Mouse (Mus musculus) cerebellum, adult 2 months (tissue): ENCODE results near the gene Carmil1. TPM values are rescaled to one million over a fixed set of nuclear protein-coding genes. Genes with fewer than 3 reads are reported as not detected.
"Not testable (repeated sequence)": the region's sequence is repeated elsewhere in the genome, so short reads cannot be mapped to it uniquely, and the experiment has no call there.

Experiments used
- DNase-seq, 2 experiments: peaks; one replicate each; pipeline ENCODE4 v3.0.0; 2021
- H3K27ac ChIP-seq: fragments of 200-500 bp; 2 replicates; pipeline ENCODE4 v1.5.1; 2012; ENCODE audit warnings: low read length, control low read depth, inconsistent platforms; ENCODE audit not compliant: insufficient read depth
- H3K27me3 ChIP-seq: fragments of 200-500 bp; 2 replicates; pipeline ENCODE4 v1.6.1; 2012; ENCODE audit warnings: inconsistent platforms, mild to moderate bottlenecking, low read length, moderate library complexity; ENCODE audit not compliant: control insufficient read depth, insufficient read depth
- H3K4me1 ChIP-seq: fragments of 200-500 bp; 2 replicates; pipeline ENCODE4 v1.6.1; 2011; ENCODE audit warnings: low read length; ENCODE audit not compliant: control insufficient read depth, insufficient read depth
- H3K4me3 ChIP-seq: fragments of 200-500 bp; replicated peaks from 2 replicates; pipeline ENCODE3; 2011; ENCODE audit warnings: mild to moderate bottlenecking, low read depth, low read length, control low read depth; ENCODE audit not compliant: insufficient read depth
- CTCF ChIP-seq: fragments of 200-500 bp; IDR thresholded peaks from 2 replicates; pipeline ENCODE4 v1.5.1; 2011; ENCODE audit warnings: low read depth, mild to moderate bottlenecking, control low read depth, low read length, moderate library complexity, borderline replicate concordance; ENCODE audit not compliant: insufficient read depth
- POLR2A ChIP-seq: fragments of 200-500 bp; IDR thresholded peaks from 2 replicates; pipeline ENCODE4 v1.6.1; 2011; ENCODE audit warnings: low read length, control low read depth, borderline replicate concordance; ENCODE audit not compliant: insufficient read depth
- WGBS: fragments of 180-500 bp; shearing (Covaris S2); methylation state at CpG from one replicate; pipeline ENCODE4 v1.1.7; 2018; 5-methylcytosine and 5-hydroxymethylcytosine counted together
- polyA plus RNA-seq: library from polyadenylated mRNA; depleted of rRNA; stranded (reverse); fragments of >200 nt; gene quantifications from 2 replicates; pipeline ENCODE4 v1.2.3, GENCODE M21; 2012

Carmil1 gene
- polyA plus RNA-seq, 1 experiment, result 24.8 TPM

DNA sequence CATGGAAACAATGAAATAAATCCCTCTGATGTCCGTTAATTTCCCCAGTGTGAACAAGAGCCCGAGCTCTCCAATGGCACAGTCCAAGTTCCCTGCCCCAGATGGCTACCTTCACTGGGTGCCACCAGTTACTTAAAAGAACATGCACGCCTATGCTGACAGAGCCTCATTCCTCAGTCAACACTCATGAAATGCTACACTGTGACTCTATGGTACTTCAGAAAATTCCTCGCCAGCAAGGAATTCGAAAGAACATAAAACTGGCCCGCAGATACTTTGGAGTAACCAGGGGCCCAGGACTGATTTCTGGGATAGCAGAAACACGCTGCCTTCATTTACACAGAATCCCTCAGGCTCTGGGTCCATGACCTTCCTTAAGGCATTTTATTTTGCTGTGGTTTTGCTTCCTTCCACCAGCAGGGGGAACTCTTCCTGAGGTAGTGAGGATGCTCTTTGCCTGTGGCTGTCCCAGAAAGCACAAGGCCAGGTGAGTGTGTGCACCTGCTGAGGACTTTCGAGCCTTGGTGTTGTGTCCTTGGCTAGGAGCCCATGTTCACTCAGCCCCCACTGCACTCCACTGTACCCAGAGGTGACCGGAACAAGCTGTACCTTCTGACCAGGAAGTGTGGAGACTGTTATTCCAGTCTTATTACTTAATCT lies 167.8 kb downstream of the Carmil1 start:
- Histone ChIP-seq H3K4me1 (peaks cover 5% of the 10 kb centered on the region), H3K27me3 (no peaks in the 10 kb centered on the region), H3K27ac (no peak overlapping the region), H3K4me3 (no peak overlapping the region)
- peak; percentile 88 for TF ChIP-seq CTCF
- no peak for TF ChIP-seq POLR2A
- WGBS, result 66% methylated on average over 9 of the region's 9 CpGs
- peak; percentile 65 to 69 for DNase-seq

DNA sequence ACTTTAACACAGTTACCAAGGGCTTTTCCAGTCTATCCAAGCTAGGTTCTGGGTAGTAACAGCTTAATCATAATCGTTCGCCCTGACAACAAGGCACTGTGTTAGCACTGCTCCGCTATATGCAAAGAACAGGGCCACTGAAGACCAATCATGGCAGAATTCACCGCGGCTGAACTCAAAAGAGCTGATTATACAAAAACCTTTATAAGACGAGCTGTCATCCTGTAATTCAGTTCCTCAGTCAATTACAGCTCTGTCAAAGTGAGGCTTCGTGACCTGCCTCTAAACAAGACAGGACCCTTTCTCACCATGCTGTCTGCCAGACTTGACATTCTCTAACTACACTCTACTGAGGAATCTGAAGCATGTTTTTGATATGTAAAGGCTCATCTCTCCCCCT lies 170.3 kb downstream of the Carmil1 start:
- Histone ChIP-seq H3K4me3 (no peak overlapping the region), H3K4me1 (no peaks in the 10 kb centered on the region), H3K27ac (no peak overlapping the region), H3K27me3 (no peaks in the 10 kb centered on the region)
- no peak for TF ChIP-seq CTCF
- TF ChIP-seq POLR2A, result no peak
- WGBS, result 68% methylated on average over 7 of the region's 7 CpGs
- DNase-seq, result no peak

DNA sequence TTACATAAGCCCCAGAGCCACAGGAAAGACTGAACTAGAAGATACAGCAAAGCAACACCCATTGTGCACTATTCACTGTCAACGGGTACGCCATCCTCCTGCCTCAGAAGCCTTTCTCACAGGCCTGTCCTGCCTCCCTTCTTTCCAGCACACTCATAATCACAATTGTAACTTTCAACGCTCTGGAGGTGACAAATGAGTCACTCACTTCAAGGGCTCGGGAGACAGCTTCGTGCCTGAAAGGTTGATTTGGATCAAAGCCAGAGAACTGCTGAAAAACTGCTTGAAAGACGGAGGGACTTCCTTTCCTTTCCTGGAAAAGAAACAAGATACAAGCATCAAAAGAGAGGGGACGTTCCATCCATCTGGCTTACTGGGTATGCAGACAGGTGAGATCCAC lies 172.3 kb downstream of the Carmil1 start:
- Histone ChIP-seq H3K27me3 (no peaks in the 10 kb centered on the region), H3K4me1 (no peaks in the 10 kb centered on the region), H3K4me3 (no peak overlapping the region), H3K27ac (no peak overlapping the region)
- no peak for TF ChIP-seq POLR2A
- TF ChIP-seq CTCF, result no peak
- 28% methylated on average over 7 of the region's 7 CpGs for WGBS
- DNase-seq, result no peak

DNA sequence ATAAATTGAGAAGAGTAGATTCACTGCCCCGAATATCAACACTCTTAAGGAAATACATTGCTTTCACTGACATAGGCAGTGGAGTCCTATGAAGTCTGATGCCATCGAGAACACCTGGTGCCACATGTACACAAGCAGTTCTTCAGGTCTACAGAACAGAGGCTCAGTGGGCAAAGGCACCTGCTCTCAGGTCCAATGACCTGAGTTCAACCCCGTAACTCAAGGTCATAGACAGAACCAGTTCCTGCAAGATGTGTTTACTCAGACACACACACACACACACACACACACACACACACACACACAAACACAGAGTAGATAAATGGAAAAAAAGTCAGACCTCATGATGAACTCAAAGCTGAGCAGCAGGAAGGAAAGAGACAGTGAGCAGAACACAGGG lies 173.5 kb downstream of the Carmil1 start:
- Histone ChIP-seq H3K4me1 (no peaks in the 10 kb centered on the region), H3K27me3 (no peaks in the 10 kb centered on the region), H3K4me3 (no peak overlapping the region), H3K27ac (no peak overlapping the region)
- no peak for DNase-seq
- TF ChIP-seq POLR2A, result no peak
- TF ChIP-seq CTCF, result no peak
- WGBS, result 92% methylated on average over 3 of the region's 3 CpGs

DNA sequence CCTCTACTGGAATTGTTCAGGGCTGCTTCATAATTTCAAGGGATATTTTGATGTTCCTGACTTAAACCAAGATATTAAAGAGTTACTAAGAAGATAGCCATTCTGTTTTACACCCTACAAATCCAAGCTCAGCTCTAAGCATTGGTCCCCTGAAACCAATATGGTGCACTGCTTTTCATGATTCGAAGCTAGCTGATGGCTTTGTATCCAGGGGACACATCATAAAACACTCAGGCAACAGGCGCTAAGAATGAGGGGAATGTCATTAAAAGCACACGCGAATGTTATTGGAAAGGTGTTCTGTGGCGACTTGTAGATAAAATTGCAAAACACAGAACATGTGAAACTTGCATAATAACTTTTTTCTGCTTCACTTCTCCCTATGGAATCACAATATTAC lies 174.8 kb downstream of the Carmil1 start:
- no peaks in the 10 kb centered on the region for H3K27me3 ChIP-seq
- DNase-seq, result no peak
- WGBS, result 90% methylated on average over 5 of the region's 5 CpGs
- H3K4me3 ChIP-seq, result no peak overlapping the region
- no peaks in the 10 kb centered on the region for H3K4me1 ChIP-seq
- no peak overlapping the region for H3K27ac ChIP-seq
- TF ChIP-seq POLR2A (no peak), CTCF (no peak)

DNA sequence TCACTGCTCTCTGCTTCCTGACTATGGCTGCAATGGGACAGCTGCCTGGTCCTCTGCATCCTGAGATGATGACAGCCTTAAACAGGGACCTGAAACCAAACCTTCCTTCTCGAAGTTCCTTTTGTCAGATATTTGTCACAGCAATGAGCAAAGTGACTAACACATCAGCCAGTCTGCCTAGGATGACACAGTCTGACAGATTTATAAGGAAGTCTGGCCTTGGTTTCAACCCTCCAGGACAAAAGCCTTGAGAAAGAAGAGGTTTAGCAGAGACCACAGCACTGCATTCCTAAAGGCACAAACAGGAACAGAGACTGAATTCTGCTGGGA lies 175.3 kb downstream of the Carmil1 start:
- Histone ChIP-seq H3K4me3 (no peak overlapping the region), H3K27me3 (no peaks in the 10 kb centered on the region), H3K27ac (no peak overlapping the region), H3K4me1 (no peaks in the 10 kb centered on the region)
- WGBS, result 78% methylated on average over 1 of the region's 1 CpGs
- DNase-seq, result no peak
- TF ChIP-seq POLR2A (no peak), CTCF (no peak)

DNA sequence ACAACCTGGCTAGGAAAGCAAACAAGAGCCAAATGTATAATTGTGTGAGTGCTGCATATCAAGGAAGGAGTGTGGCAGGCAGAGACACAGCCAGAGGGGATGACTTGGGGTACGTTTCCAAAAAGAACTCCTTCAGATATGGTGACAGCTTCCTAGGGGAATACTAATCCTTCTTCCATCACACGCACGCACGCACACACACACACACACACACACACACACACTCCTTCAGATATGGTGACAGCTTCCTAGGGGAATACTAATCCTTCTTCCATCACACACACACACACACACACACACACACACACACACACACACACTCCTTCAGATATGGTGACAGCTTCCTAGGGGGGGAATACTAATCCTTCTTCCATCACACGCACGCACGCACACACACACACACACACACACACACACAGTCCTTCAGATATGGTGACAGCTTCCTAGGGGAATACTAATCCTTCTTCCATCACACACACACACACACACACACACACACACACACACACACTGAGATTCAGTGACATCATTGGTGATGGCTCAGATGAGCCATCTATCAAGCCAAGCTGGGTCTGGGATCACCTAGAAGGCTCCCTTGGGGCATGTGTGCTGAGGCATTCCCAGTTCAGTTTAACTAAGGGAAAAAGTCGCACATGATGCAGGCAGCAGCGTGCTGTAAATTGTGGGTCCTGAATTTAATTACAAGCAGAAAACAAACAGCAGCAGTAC lies 175.8 kb downstream of the Carmil1 start:
- WGBS, result 66% methylated on average over 9 of the region's 9 CpGs
- H3K4me1 ChIP-seq, H3K27ac ChIP-seq, H3K4me3 ChIP-seq, DNase-seq, H3K27me3 ChIP-seq: not testable (repeated sequence)

DNA sequence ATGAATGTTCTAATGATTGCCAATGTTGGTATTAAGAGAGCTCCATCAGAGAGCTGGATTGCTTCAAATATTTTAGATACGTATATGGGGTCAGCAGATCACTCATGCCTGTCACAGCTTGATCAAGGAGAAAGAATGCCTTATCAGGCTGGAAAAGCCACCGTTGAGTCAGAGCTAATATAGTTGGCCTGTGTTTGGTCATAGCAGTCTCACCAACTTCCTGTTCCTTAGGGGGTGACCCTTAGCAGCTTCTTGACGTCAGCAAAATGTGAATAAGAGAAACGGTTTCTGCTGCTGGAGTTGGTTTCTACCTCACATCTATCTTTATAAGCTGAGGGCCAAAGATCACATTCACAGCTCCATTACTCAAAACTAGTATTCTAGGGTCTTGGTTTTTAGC lies 176.6 kb downstream of the Carmil1 start:
- Histone ChIP-seq H3K27me3 (no peaks in the 10 kb centered on the region), H3K27ac (no peak overlapping the region), H3K4me3 (no peak overlapping the region), H3K4me1 (no peaks in the 10 kb centered on the region)
- no peak for DNase-seq
- TF ChIP-seq POLR2A (no peak), CTCF (no peak)
- 75% methylated on average over 4 of the region's 4 CpGs for WGBS
